Mouse (Mus musculus) CD4-positive, CD25-positive, alpha-beta regulatory T cell (primary cell): Measurements from ENCODE around the gene Tas2r117. TPM values are rescaled to one million over a fixed set of nuclear protein-coding genes. Genes with fewer than 3 reads are reported as not detected.

Experiments used
- polyA plus RNA-seq: library from polyadenylated mRNA; unstranded; fragments of 100-300 nt; shearing (Covaris generic); gene quantifications from one replicate; pipeline ENCODE4 v1.2.1, GENCODE M21; 2017

The Tas2r117 gene
- not detected for polyA plus RNA-seq

GRCm38 (mm10) chr6:132802518-132802917 is at the start of gene Tas2r117:
Gene Tas2r117 (plus strand): TSS chr6:132802818.

GRCm38 (mm10) chr6:132754430-132754829 is 48.2 kb upstream of the Tas2r117 start, which contains the start of gene Tas2r124:
Gene Tas2r124 (plus strand): TSS chr6:132754730.

GRCm38 (mm10) chr6:132761831-132762230 is 40.8 kb upstream of the Tas2r117 start, which contains the start of gene Tas2r102:
Gene Tas2r102 (plus strand): TSS chr6:132762131.

GRCm38 (mm10) chr6:132778062-132778461 is 24.6 kb upstream of the Tas2r117 start, which contains the start of gene Tas2r136:
Gene Tas2r136 (minus strand): TSS chr6:132778162.

GRCm38 (mm10) chr6:132846842-132847241 is 44.2 kb downstream of the Tas2r117 start, which contains the start of gene Tas2r123:
Gene Tas2r123 (plus strand): TSS chr6:132847142.

Other genes with a start within 250 kb of the Tas2r117 start
- not detected for gene Prh1, start 233.0 kb upstream of the Tas2r117 start, polyA plus RNA-seq
- not detected for gene Prp2, start 206.9 kb upstream of the Tas2r117 start, polyA plus RNA-seq
- gene A630073D07Rik, start 151.3 kb upstream of the Tas2r117 start, polyA plus RNA-seq, result 0.17 TPM
- not detected for gene Tas2r120, start 145.9 kb upstream of the Tas2r117 start, polyA plus RNA-seq
- not detected for gene Tas2r121, start 101.8 kb upstream of the Tas2r117 start, polyA plus RNA-seq
- gene Tas2r122, start 90.9 kb upstream of the Tas2r117 start, polyA plus RNA-seq, result not detected
- gene Tas2r115, start 64.8 kb upstream of the Tas2r117 start, polyA plus RNA-seq, result not detected
- gene Tas2r124, start 48.1 kb upstream of the Tas2r117 start, polyA plus RNA-seq, result not detected
- not detected for gene Tas2r102, start 40.7 kb upstream of the Tas2r117 start, polyA plus RNA-seq
- gene Tas2r136, start 24.7 kb upstream of the Tas2r117 start, polyA plus RNA-seq, result not detected
- gene Tas2r123, start 44.3 kb downstream of the Tas2r117 start, polyA plus RNA-seq, result not detected
- gene Tas2r116, start 52.6 kb downstream of the Tas2r117 start, polyA plus RNA-seq, result not detected
- gene Tas2r110, start 65.2 kb downstream of the Tas2r117 start, polyA plus RNA-seq, result not detected
- not detected for gene Tas2r113, start 90.2 kb downstream of the Tas2r117 start, polyA plus RNA-seq
- gene Tas2r125, start 106.8 kb downstream of the Tas2r117 start, polyA plus RNA-seq, result not detected
- not detected for gene Tas2r129, start 148.3 kb downstream of the Tas2r117 start, polyA plus RNA-seq
- not detected for gene Tas2r131, start 155.1 kb downstream of the Tas2r117 start, polyA plus RNA-seq
- not detected for gene Tas2r109, start 178.1 kb downstream of the Tas2r117 start, polyA plus RNA-seq
- gene Tas2r103, start 234.3 kb downstream of the Tas2r117 start, polyA plus RNA-seq, result 0.19 TPM